Mouse (Mus musculus): ENCODE data around the gene Klhl11.

Klhl11 gene

DNA sequence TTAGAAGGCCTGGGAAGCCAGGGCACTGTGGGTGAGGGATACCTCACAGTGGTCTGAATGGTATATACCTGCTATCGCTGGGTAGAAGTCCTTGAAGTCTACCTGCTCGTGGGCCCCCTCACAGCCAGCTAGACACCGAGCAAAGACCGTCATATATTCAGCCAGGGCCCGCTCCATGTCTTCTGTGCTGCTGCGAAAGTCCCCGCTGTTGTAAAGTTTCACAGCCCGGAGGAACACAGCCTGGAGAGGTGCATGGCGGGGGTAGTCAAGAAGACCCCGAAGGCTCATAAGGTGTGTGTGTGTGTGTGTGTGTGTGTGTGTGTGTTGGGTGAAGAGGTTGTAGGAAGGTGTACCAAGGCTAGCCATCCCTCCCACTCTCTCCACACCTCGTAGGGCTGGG, 59.0 kb downstream of the Klhl11 start:
- DNase-seq = no peak
